Mouse (Mus musculus): ENCODE data around the gene Auts2. TPM values are rescaled to one million over a fixed set of nuclear protein-coding genes. Genes with fewer than 3 reads are reported as not detected.

Gene Auts2
- polyA plus RNA-seq, 1 experiment from 2014 or later: 69.8 TPM

- ATAC-seq (ENCODE audit: insufficient number of reproducible peaks, insufficient read depth, low FRiP score, low TSS enrichment, low read depth): no peak
- WGBS: 21% methylated on average over 4 of the region's 4 CpGs
- Histone ChIP-seq H3K9me3 (no peaks in the 10 kb centered on the region), H3K9ac (no peak overlapping the region), H3K4me1 (peaks cover 37% of the 10 kb centered on the region), H3K36me3 (no peaks in the 10 kb centered on the region), H3K4me3 (no peak overlapping the region), H3K4me2 (no peak overlapping the region), H3K27ac (peak overlapping the region; percentile 5; the same call in 1 of the 2 replicates), H3K27me3 (peaks cover 23% of the 10 kb centered on the region)
Observed at GRCm38 (mm10) chr5:131647683-131648119, 895.4 kb downstream of the Auts2 start.

- Histone ChIP-seq H3K4me1 (peaks cover 42% of the 10 kb centered on the region), H3K9ac (no peak overlapping the region), H3K4me2 (no peak overlapping the region), H3K4me3 (no peak overlapping the region), H3K9me3 (no peaks in the 10 kb centered on the region), H3K27me3 (peaks cover 24% of the 10 kb centered on the region), H3K27ac (peak overlapping the region; percentile 5; the same call in 1 of the 2 replicates), H3K36me3 (no peaks in the 10 kb centered on the region)
- no peak for ATAC-seq (ENCODE audit: insufficient number of reproducible peaks, insufficient read depth, low FRiP score, low TSS enrichment, low read depth)
- WGBS: 45% methylated on average over 4 of the region's 4 CpGs
Observed at GRCm38 (mm10) chr5:131647104-131647682, 896.0 kb downstream of the Auts2 start.

- Histone ChIP-seq H3K4me2 (no peak overlapping the region), H3K27me3 (peaks cover 24% of the 10 kb centered on the region), H3K9me3 (no peaks in the 10 kb centered on the region), H3K9ac (no peak overlapping the region), H3K27ac (no peak overlapping the region), H3K36me3 (no peaks in the 10 kb centered on the region), H3K4me3 (no peak overlapping the region), H3K4me1 (peaks cover 49% of the 10 kb centered on the region)
- ATAC-seq (ENCODE audit: insufficient number of reproducible peaks, insufficient read depth, low FRiP score, low TSS enrichment, low read depth): no peak
- WGBS: 78% methylated on average over 10 of the region's 10 CpGs
Observed at GRCm38 (mm10) chr5:131646192-131646775, 896.9 kb downstream of the Auts2 start.

GRCm38 (mm10) chr5:131645341-131646191 lies 897.6 kb downstream of the Auts2 start:
- no peak for ATAC-seq (ENCODE audit: insufficient number of reproducible peaks, insufficient read depth, low FRiP score, low TSS enrichment, low read depth)

GRCm38 (mm10) chr5:131644331-131644730 lies 898.8 kb downstream of the Auts2 start:
- H3K36me3 ChIP-seq: no peaks in the 10 kb centered on the region
- WGBS: 89% methylated on average over 6 of the region's 6 CpGs
- H3K9me3 ChIP-seq: no peaks in the 10 kb centered on the region
- peaks cover 49% of the 10 kb centered on the region for H3K4me1 ChIP-seq
- no peak overlapping the region for H3K9ac ChIP-seq
- no peak overlapping the region for H3K4me3 ChIP-seq
- no peak for ATAC-seq (ENCODE audit: insufficient number of reproducible peaks, insufficient read depth, low FRiP score, low TSS enrichment, low read depth)
- H3K27me3 ChIP-seq: peaks cover 18% of the 10 kb centered on the region
- no peak overlapping the region for H3K27ac ChIP-seq
- no peak overlapping the region for H3K4me2 ChIP-seq

More at GRCm38 (mm10) chr5:131645341-131646191, 897.6 kb downstream of the Auts2 start:
- 0 out of 2 replicates have a peak overlapping the region, but pooled peaks have one; percentile 2 for H3K27ac ChIP-seq
- peaks cover 24% of the 10 kb centered on the region for H3K27me3 ChIP-seq
- H3K36me3 ChIP-seq: no peaks in the 10 kb centered on the region
- no peak overlapping the region for H3K9ac ChIP-seq
- H3K4me2 ChIP-seq: no peak overlapping the region
- H3K4me3 ChIP-seq: no peak overlapping the region
- peaks cover 49% of the 10 kb centered on the region for H3K4me1 ChIP-seq
- 24% methylated on average over 18 of the region's 18 CpGs for whole genome bisulfite sequencing
- H3K9me3 ChIP-seq: no peaks in the 10 kb centered on the region

GRCm38 (mm10) chr5:131643176-131644174 lies 899.7 kb downstream of the Auts2 start:
- Histone ChIP-seq H3K9me3 (no peaks in the 10 kb centered on the region), H3K4me1 (peaks cover 46% of the 10 kb centered on the region), H3K27ac (0 out of 2 replicates have a peak overlapping the region, but pooled peaks have one; percentile 28), H3K9ac (no peak overlapping the region), H3K36me3 (no peaks in the 10 kb centered on the region), H3K4me2 (no peak overlapping the region), H3K4me3 (no peak overlapping the region), H3K27me3 (peaks cover 15% of the 10 kb centered on the region)
- 38% methylated on average over 23 of the region's 23 CpGs for WGBS
- ATAC-seq (ENCODE audit: insufficient number of reproducible peaks, insufficient read depth, low FRiP score, low TSS enrichment, low read depth): peak; percentile 38; the same call in 1 of the 2 replicates

GRCm38 (mm10) chr5:131642752-131643151 lies 900.4 kb downstream of the Auts2 start:
- Histone ChIP-seq H3K27ac (0 out of 2 replicates have a peak overlapping the region, but pooled peaks have one; percentile 28), H3K4me1 (peaks cover 41% of the 10 kb centered on the region), H3K36me3 (no peaks in the 10 kb centered on the region), H3K4me3 (no peak overlapping the region), H3K9me3 (no peaks in the 10 kb centered on the region), H3K27me3 (peaks cover 15% of the 10 kb centered on the region), H3K9ac (no peak overlapping the region), H3K4me2 (no peak overlapping the region)
- ATAC-seq (ENCODE audit: insufficient number of reproducible peaks, insufficient read depth, low FRiP score, low TSS enrichment, low read depth): no peak
- 67% methylated on average over 2 of the region's 2 CpGs for WGBS

- H3K27me3 ChIP-seq: no peaks in the 10 kb centered on the region
- H3K4me1 ChIP-seq: peaks cover 12% of the 10 kb centered on the region
Observed at GRCm38 (mm10) chr5:131636431-131636830, 906.7 kb downstream of the Auts2 start.

GRCm38 (mm10) chr5:131634731-131635130 lies 908.4 kb downstream of the Auts2 start:
- Histone ChIP-seq H3K9me3 (no peaks in the 10 kb centered on the region), H3K4me1 (peaks cover 24% of the 10 kb centered on the region), H3K4me2 (no peak overlapping the region), H3K9ac (no peak overlapping the region), H3K4me3 (no peak overlapping the region), H3K27me3 (no peaks in the 10 kb centered on the region), H3K36me3 (no peaks in the 10 kb centered on the region), H3K27ac (no peak overlapping the region)
- WGBS: 93% methylated on average over 7 of the region's 7 CpGs
- ATAC-seq (ENCODE audit: insufficient number of reproducible peaks, insufficient read depth, low FRiP score, low TSS enrichment, low read depth): no peak

More at GRCm38 (mm10) chr5:131636431-131636830, 906.7 kb downstream of the Auts2 start:
- H3K9ac ChIP-seq: no peak overlapping the region
- 77% methylated on average over 5 of the region's 5 CpGs for WGBS
- no peak overlapping the region for H3K4me2 ChIP-seq
- no peak for ATAC-seq (ENCODE audit: insufficient number of reproducible peaks, insufficient read depth, low FRiP score, low TSS enrichment, low read depth)
- H3K9me3 ChIP-seq: no peaks in the 10 kb centered on the region
- no peak overlapping the region for H3K4me3 ChIP-seq
- H3K36me3 ChIP-seq: no peaks in the 10 kb centered on the region
- H3K27ac ChIP-seq: no peak overlapping the region

- Histone ChIP-seq H3K4me2 (no peak overlapping the region), H3K27ac (peak overlapping the region; percentile 64), H3K9me3 (no peaks in the 10 kb centered on the region), H3K4me3 (no peak overlapping the region), H3K36me3 (no peaks in the 10 kb centered on the region), H3K4me1 (peaks cover 25% of the 10 kb centered on the region), H3K9ac (no peak overlapping the region), H3K27me3 (no peaks in the 10 kb centered on the region)
- 20% methylated on average over 4 of the region's 4 CpGs for WGBS
- ATAC-seq (ENCODE audit: insufficient number of reproducible peaks, insufficient read depth, low FRiP score, low TSS enrichment, low read depth): no peak
Observed at GRCm38 (mm10) chr5:131631998-131632379, 911.2 kb downstream of the Auts2 start.
